Mouse (Mus musculus) retina, adult 2 months (tissue): Measurements from ENCODE around the gene Mcts1.

Experiments
- DNase-seq: peaks from one replicate; pipeline ENCODE4 v3.0.0-alpha.2; 2012; ENCODE audit warnings: low read depth, low spot score

The Mcts1 gene

DNA sequence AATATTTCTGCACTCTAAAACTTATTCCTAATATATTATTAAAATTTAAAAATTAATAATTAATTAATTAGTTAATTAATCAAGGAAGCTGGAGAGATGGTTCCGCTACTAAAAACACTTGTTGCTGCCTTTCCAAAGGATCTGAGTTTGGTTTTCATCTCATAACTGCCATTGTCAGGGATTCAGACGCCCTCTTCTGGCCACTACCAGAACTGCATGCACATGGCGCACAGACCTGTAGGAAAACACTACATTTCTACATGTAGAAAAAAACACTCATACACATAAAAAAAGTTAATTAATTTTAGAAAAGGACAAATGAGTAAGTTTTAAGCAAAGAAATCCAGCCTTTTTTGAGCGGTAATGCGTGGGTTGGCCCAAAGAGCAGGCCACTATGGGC, 54.3 kb downstream of the Mcts1 start:
- DNase-seq = no peak

DNA sequence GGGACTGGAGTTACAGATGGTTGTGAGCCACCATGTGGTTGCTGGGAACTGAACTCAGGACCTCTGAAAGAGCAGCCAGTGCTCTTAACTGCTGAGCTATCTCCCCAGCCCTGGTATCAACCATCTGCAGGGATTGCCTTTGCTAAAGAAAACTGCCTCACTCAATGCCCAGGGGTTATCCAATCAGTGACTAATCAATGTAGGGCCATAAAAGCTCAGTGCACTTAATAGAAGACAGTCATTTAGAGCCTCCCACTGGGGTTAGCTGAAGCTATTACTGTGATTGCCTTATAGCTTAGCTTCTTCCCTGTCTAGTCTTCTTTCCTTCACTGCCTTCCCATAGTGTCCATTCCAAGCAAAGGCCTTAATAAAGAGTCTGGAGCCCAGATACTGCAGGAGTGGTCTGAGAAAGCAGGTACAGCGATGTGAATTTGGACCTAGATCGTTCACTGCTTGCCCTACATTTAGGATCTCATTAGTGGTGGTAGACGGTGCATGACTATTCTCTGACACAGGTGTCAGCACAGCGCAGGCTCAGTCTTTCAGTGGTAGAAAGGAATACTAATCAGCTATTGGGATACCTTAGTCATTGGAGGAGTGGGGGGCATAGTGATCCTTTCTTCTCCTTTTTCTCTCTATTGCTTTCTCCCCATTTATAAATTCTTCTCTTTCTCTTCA, 56.0 kb downstream of the Mcts1 start:
- no peak for DNase-seq
